Mouse (Mus musculus) kidney, adult 8-10 months (tissue): ENCODE measurements at regions not wholly inside any gene's neighbourhood (a gene's known extent, or its start where the extent isn't known, plus 50 kb on each side); places are given as distances from the start of the nearest gene placed in this dataset.

Source experiments
- DNase-seq, 2 experiments: peaks; one replicate each; pipeline ENCODE4 v3.0.0; 2022

GRCm38 (mm10) chr7:36829710-36830109 is 131.8 kb downstream of the Tshz3 start:
- DNase-seq = no peak

GRCm38 (mm10) chr7:36830155-36830554 is 132.2 kb downstream of the Tshz3 start:
- DNase-seq = no peak

- DNase-seq = no peak
These were observed 150.4 kb downstream of the Tshz3 start for GRCm38 (mm10) chr7:36848279-36848678.

- no peak for DNase-seq
These were observed 153.5 kb downstream of the Tshz3 start for GRCm38 (mm10) chr7:36851275-36851889.

- no peak for DNase-seq
These were observed 156.4 kb downstream of the Tshz3 start for GRCm38 (mm10) chr7:36854308-36854707.

GRCm38 (mm10) chr7:36859428-36859827 is 161.5 kb downstream of the Tshz3 start:
- no peak for DNase-seq

GRCm38 (mm10) chr7:36862481-36862880 is 164.6 kb downstream of the Tshz3 start:
- DNase-seq = no peak

GRCm38 (mm10) chr7:36863745-36864144 is 165.8 kb downstream of the Tshz3 start:
- DNase-seq = no peak

GRCm38 (mm10) chr7:36864675-36865074 is 166.8 kb downstream of the Tshz3 start:
- DNase-seq = no peak

- no peak for DNase-seq
These were observed 168.7 kb downstream of the Tshz3 start for GRCm38 (mm10) chr7:36866602-36867001.

GRCm38 (mm10) chr7:36874004-36874403 is 176.1 kb downstream of the Tshz3 start:
- DNase-seq = no peak

- no peak for DNase-seq
These were observed 179.8 kb downstream of the Tshz3 start for GRCm38 (mm10) chr7:36877686-36878085.

GRCm38 (mm10) chr7:36892776-36893500 is 195.0 kb downstream of the Tshz3 start:
- DNase-seq = no peak

- DNase-seq = no peak
These were observed 198.4 kb downstream of the Tshz3 start for GRCm38 (mm10) chr7:36896339-36896738.

GRCm38 (mm10) chr7:36901537-36901936 is 203.6 kb downstream of the Tshz3 start:
- no peak for DNase-seq

GRCm38 (mm10) chr7:36913304-36913703 is 215.4 kb downstream of the Tshz3 start:
- DNase-seq = no peak

GRCm38 (mm10) chr7:36914261-36914660 is 216.3 kb downstream of the Tshz3 start:
- DNase-seq = no peak

- DNase-seq = no peak
These were observed 217.3 kb downstream of the Tshz3 start for GRCm38 (mm10) chr7:36915171-36915570.

GRCm38 (mm10) chr7:36917011-36917410 is 219.1 kb downstream of the Tshz3 start:
- no peak for DNase-seq

- DNase-seq = no peak
These were observed 221.5 kb downstream of the Tshz3 start for GRCm38 (mm10) chr7:36919413-36919812.

GRCm38 (mm10) chr7:36921003-36921402 is 223.1 kb downstream of the Tshz3 start:
- DNase-seq = peak in 1 of 2 experiments; percentile 4

- DNase-seq = no peak
These were observed 235.6 kb downstream of the Tshz3 start for GRCm38 (mm10) chr7:36933490-36933889.

GRCm38 (mm10) chr7:36934792-36935555 is 237.1 kb downstream of the Tshz3 start:
- no peak for DNase-seq

- DNase-seq = peak in 1 of 2 experiments; percentile 10
These were observed 242.7 kb downstream of the Tshz3 start for GRCm38 (mm10) chr7:36940611-36941010.
